Mouse (Mus musculus) liver, embryonic 16.5 days (tissue): Measurements from ENCODE around the gene Kcne1. TPM values are rescaled to one million over a fixed set of nuclear protein-coding genes. Genes with fewer than 3 reads are reported as not detected.

Experiments
- ATAC-seq: fragments of 200-750 bp; cut with Nextera tagmentation; 2 replicates; pipeline ENCODE4 v1.8.0; 2017; ENCODE audit warnings: low read depth, mild to moderate bottlenecking, moderate number of reproducible peaks, moderate library complexity
- H3K27ac ChIP-seq: fragments of 300-500 bp; sonication (generic); 2 replicates; pipeline ENCODE4 v1.5.1; 2014; ENCODE audit warnings: mild to moderate bottlenecking, low read length
- H3K27me3 ChIP-seq: fragments of 300-500 bp; sonication (generic); 2 replicates; pipeline ENCODE4 v1.6.1; 2014; ENCODE audit warnings: low read depth, low read length, mixed read lengths; ENCODE audit not compliant: control insufficient read depth, insufficient read depth
- H3K36me3 ChIP-seq: fragments of 300-500 bp; sonication (generic); 2 replicates; pipeline ENCODE4 v1.6.1; 2014; ENCODE audit warnings: mild to moderate bottlenecking; ENCODE audit not compliant: control insufficient read depth, insufficient read depth
- H3K4me1 ChIP-seq: fragments of 300-500 bp; sonication (generic); 2 replicates; pipeline ENCODE4 v1.6.1; 2014; ENCODE audit warnings: low read depth, low read length, mixed read lengths; ENCODE audit not compliant: control insufficient read depth
- H3K4me2 ChIP-seq: fragments of 300-500 bp; sonication (generic); 2 replicates; pipeline ENCODE4 v1.6.1; 2014; ENCODE audit warnings: low read depth, low read length, mixed read lengths
- H3K4me3 ChIP-seq: fragments of 300-500 bp; sonication (generic); 2 replicates; pipeline ENCODE4 v1.5.1; 2014; ENCODE audit warnings: low read depth, mild to moderate bottlenecking, low read length
- H3K9ac ChIP-seq: fragments of 300-500 bp; sonication (generic); 2 replicates; pipeline ENCODE4 v1.6.1; 2014; ENCODE audit warnings: low read depth, low read length
- H3K9me3 ChIP-seq: fragments of 300-500 bp; sonication (generic); replicated peaks from 2 replicates; pipeline ENCODE4 v1.6.1; 2016; ENCODE audit warnings: low read length; ENCODE audit not compliant: control insufficient read depth
- WGBS: fragments of 180-500 bp; shearing (Covaris S2); extraction: QIAGEN DNeasy Blood & Tissue Kit; methylation state at CpG from one replicate; pipeline ENCODE4 v1.1.7; 2014; ENCODE audit not compliant: insufficient replicate concordance; 5-methylcytosine and 5-hydroxymethylcytosine counted together
- polyA plus RNA-seq: library from polyadenylated mRNA; unstranded; fragments of >200 nt; fragmentation: Nextera tagmentation; extraction: Ambion mirVana; gene quantifications from 2 replicates; pipeline ENCODE4 v1.2.1, GENCODE M21; 2015

Gene Kcne1
- not detected in 2 replicates for polyA plus RNA-seq

GRCm38 (mm10) chr16:92359229-92359628, at the start of gene Kcne1:
Kcne1 (minus strand) TSS chr16:92359468.
- Histone ChIP-seq H3K9me3 (no peaks in the 10 kb centered on the region), H3K4me3 (no peak within 1 kb of the TSS), H3K4me1 (no peaks in the 10 kb centered on the region), H3K4me2 (no peak within 1 kb of the TSS), H3K36me3 (no peaks in the 10 kb centered on the region), H3K27me3 (no peaks in the 10 kb centered on the region), H3K27ac (no peak within 1 kb of the TSS), H3K9ac (no peak within 1 kb of the TSS)
- ATAC-seq: no peak
- WGBS: 46% methylated on average over 9 of the region's 9 CpGs

- Histone ChIP-seq H3K9me3 (no peaks in the 10 kb centered on the region), H3K36me3 (no peaks in the 10 kb centered on the region), H3K9ac (no peak overlapping the region), H3K27me3 (no peaks in the 10 kb centered on the region), H3K4me3 (no peak overlapping the region), H3K4me2 (no peak overlapping the region), H3K27ac (no peak overlapping the region), H3K4me1 (peaks cover 2% of the 10 kb centered on the region; the same call in 1 of the 2 replicates)
- WGBS: 72% methylated on average over 2 of the region's 2 CpGs
- ATAC-seq: no peak
These were observed 48.6 kb upstream of the Kcne1 start for GRCm38 (mm10) chr16:92407883-92408282.

DNA sequence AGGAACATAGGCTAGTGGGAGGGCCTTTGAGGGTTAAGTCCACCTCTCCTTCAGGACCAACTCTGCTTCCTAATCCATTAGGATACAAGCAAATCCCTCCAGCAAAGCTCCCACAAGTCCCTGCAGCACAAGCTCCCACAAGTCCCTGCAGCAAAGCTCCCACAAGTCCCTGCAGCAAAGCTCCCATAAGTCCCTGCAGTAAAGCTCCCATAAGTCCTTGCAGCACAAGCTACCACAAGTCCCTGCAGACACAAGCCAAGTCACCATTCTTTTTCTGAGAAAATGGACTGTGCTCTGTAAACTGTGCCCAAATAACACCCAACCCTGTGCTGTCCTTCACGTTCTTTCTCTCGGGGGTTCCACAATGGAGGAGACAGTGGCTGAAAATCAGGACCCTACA, 44.9 kb upstream of the Kcne1 start:
- Histone ChIP-seq H3K4me1 (no peaks in the 10 kb centered on the region), H3K9me3 (no peaks in the 10 kb centered on the region), H3K4me3 (no peak overlapping the region), H3K36me3 (no peaks in the 10 kb centered on the region), H3K9ac (no peak overlapping the region), H3K27ac (no peak overlapping the region), H3K4me2 (no peak overlapping the region), H3K27me3 (peaks cover 27% of the 10 kb centered on the region)
- 72% methylated on average over 2 of the region's 2 CpGs for WGBS
- no peak for ATAC-seq

DNA sequence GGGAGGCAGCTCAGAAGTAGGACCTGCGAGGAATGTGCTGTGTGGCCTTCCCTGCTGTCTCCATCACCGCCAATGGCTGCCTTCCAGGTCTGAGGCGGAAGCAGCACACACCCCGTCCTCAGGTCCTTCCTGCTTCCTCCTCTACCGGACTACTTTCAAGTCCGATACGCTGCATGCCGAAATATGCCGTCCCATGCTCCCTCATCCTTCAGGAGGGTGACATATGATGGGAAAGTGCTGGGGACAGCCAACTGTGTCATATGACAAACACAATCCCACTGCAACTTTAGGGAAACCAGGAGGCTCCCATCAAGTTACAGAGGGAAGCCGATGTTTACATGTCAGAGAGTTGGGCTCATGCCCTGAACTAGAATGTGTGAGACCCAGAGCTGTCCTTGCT, 43.8 kb upstream of the Kcne1 start:
- Histone ChIP-seq H3K27me3 (peaks cover 27% of the 10 kb centered on the region), H3K9ac (no peak overlapping the region), H3K36me3 (no peaks in the 10 kb centered on the region), H3K9me3 (no peaks in the 10 kb centered on the region), H3K4me3 (no peak overlapping the region), H3K4me2 (no peak overlapping the region), H3K27ac (no peak overlapping the region), H3K4me1 (no peaks in the 10 kb centered on the region; the same call in 1 of the 2 replicates)
- no peak for ATAC-seq
- WGBS: 74% methylated on average over 10 of the region's 10 CpGs

DNA sequence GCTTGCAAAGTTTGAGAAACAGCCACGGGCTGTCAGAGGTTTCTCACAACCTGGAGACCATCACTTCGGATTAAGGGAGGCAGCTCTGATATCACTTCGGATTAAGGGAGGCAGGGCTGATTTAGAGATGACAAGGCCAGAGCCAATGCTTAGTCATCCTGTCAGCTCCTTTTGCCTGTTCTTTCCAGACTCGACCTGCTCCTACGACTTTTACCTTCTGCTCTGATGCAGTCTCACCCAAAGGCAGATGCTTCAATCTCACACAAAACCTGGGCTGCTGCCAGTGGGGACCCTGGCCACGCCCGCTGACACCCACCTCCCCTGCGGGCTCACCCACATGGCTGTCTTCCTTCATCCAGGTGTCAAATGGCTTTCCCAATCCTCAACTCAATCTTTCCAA, 42.9 kb upstream of the Kcne1 start:
- ATAC-seq: no peak
- 40% methylated on average over 8 of the region's 8 CpGs for WGBS
- H3K27ac ChIP-seq: no peak overlapping the region
- H3K9me3 ChIP-seq: no peaks in the 10 kb centered on the region
- no peaks in the 10 kb centered on the region for H3K36me3 ChIP-seq
- H3K4me3 ChIP-seq: no peak overlapping the region
- peaks cover 27% of the 10 kb centered on the region for H3K27me3 ChIP-seq
- no peak overlapping the region for H3K9ac ChIP-seq
- no peaks in the 10 kb centered on the region; the same call in 1 of the 2 replicates for H3K4me1 ChIP-seq
- no peak overlapping the region for H3K4me2 ChIP-seq

DNA sequence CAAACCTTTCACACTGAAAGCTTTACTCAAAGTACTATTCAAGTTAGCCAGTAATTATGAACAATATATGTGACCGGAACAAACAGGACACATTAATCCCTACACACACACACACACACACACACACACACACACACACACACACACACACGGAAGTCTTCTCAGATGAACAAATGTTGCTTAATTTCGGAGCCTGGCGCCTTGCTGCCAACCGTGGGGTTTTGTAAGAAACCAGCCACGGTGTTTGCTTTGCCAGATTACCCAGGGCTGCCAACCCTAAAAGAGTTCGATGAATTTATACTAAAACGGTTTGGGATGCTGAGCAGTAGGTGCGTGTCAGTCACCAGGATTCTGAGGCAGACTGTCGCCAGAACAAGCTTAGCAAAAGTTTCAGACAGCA, 41.9 kb upstream of the Kcne1 start:
- no peak for ATAC-seq
- peaks cover 27% of the 10 kb centered on the region for H3K27me3 ChIP-seq
- WGBS: 56% methylated on average over 10 of the region's 10 CpGs

GRCm38 (mm10) chr16:92399490-92400458, 40.5 kb upstream of the Kcne1 start:
- H3K27me3 ChIP-seq: peaks cover 27% of the 10 kb centered on the region
- H3K9ac ChIP-seq: peak overlapping the region; percentile 18; the same call in 1 of the 2 replicates
- 0 out of 2 replicates have a peak overlapping the region, but pooled peaks have one; percentile 13 for H3K27ac ChIP-seq
- H3K9me3 ChIP-seq: no peaks in the 10 kb centered on the region
- WGBS: 2% methylated on average over 37 of the region's 37 CpGs
- H3K4me1 ChIP-seq: no peaks in the 10 kb centered on the region; the same call in 1 of the 2 replicates
- peak; percentile 88 for ATAC-seq
- H3K4me2 ChIP-seq: peak overlapping the region; percentile 59
- H3K36me3 ChIP-seq: no peaks in the 10 kb centered on the region
- peak overlapping the region; percentile 47 for H3K4me3 ChIP-seq

More for the DNA sequence above, 41.9 kb upstream of the Kcne1 start:
- Histone ChIP-seq H3K9me3 (no peaks in the 10 kb centered on the region), H3K36me3 (no peaks in the 10 kb centered on the region), H3K4me2 (no peak overlapping the region), H3K4me3 (no peak overlapping the region), H3K4me1 (no peaks in the 10 kb centered on the region; the same call in 1 of the 2 replicates), H3K27ac (no peak overlapping the region), H3K9ac (no peak overlapping the region)

- 74% methylated on average over 6 of the region's 6 CpGs for WGBS
- no peak for ATAC-seq
- Histone ChIP-seq H3K9me3 (no peaks in the 10 kb centered on the region), H3K4me3 (no peak overlapping the region), H3K27me3 (peaks cover 27% of the 10 kb centered on the region), H3K36me3 (no peaks in the 10 kb centered on the region), H3K27ac (no peak overlapping the region), H3K4me2 (0 out of 2 replicates have a peak overlapping the region, but pooled peaks have one; percentile 59), H3K4me1 (no peaks in the 10 kb centered on the region; the same call in 1 of the 2 replicates), H3K9ac (no peak overlapping the region)
These were observed 39.4 kb upstream of the Kcne1 start for GRCm38 (mm10) chr16:92398574-92399118.
